Mouse (Mus musculus): ENCODE measurements around the gene Atad1. TPM values are rescaled to one million over a fixed set of nuclear protein-coding genes. Genes with fewer than 3 reads are reported as not detected.
"Not testable (repeated sequence)": the region's sequence is repeated elsewhere in the genome, so short reads cannot be mapped to it uniquely, and the experiment has no call there.

The Atad1 gene
- polyA plus RNA-seq, 1 experiment: 75.6 TPM

GRCm38 (mm10) chr19:32715681-32716080 is 23.9 kb downstream of the Atad1 start:
- H3K4me3 ChIP-seq (ENCODE audit: insufficient read depth, low read length): no peak overlapping the region
- H3K4me1 ChIP-seq (ENCODE audit: control insufficient read depth, insufficient read depth, low read length): peaks cover 5% of the 10 kb centered on the region; the same call in 1 of the 2 replicates
- no peak for TF ChIP-seq POLR2A (IDR thresholded peaks at IDR 0.05; ENCODE audit: borderline replicate concordance, low read depth, low read length)
- TF ChIP-seq CTCF (IDR thresholded peaks at IDR 0.05; ENCODE audit: low read depth, low read length): no peak
- no peak overlapping the region for H3K27ac ChIP-seq (ENCODE audit: insufficient read depth, low read depth, low read length)

GRCm38 (mm10) chr19:32715201-32715600 is 24.4 kb downstream of the Atad1 start:
- Histone ChIP-seq H3K4me1 (ENCODE audit: control insufficient read depth, insufficient read depth, low read length) (peaks cover 8% of the 10 kb centered on the region; the same call in 1 of the 2 replicates), H3K4me3 (ENCODE audit: insufficient read depth, low read length) (no peak overlapping the region), H3K27ac (ENCODE audit: insufficient read depth, low read depth, low read length) (no peak overlapping the region)
- TF ChIP-seq CTCF (IDR thresholded peaks at IDR 0.05; ENCODE audit: low read depth, low read length) (peak; percentile 71), POLR2A (IDR thresholded peaks at IDR 0.05; ENCODE audit: borderline replicate concordance, low read depth, low read length) (no peak)

GRCm38 (mm10) chr19:32713471-32713870 is 26.1 kb downstream of the Atad1 start:
- H3K4me1 ChIP-seq (ENCODE audit: control insufficient read depth, insufficient read depth, low read length): peaks cover 10% of the 10 kb centered on the region; the same call in 1 of the 2 replicates
- H3K27ac ChIP-seq (ENCODE audit: insufficient read depth, low read depth, low read length): no peak overlapping the region
- no peak for TF ChIP-seq CTCF (IDR thresholded peaks at IDR 0.05; ENCODE audit: low read depth, low read length)
- no peak for TF ChIP-seq POLR2A (IDR thresholded peaks at IDR 0.05; ENCODE audit: borderline replicate concordance, low read depth, low read length)

GRCm38 (mm10) chr19:32712588-32713042 is 27.0 kb downstream of the Atad1 start:
- Histone ChIP-seq H3K4me3 (ENCODE audit: insufficient read depth, low read length) (peak overlapping the region; percentile 92), H3K27ac (ENCODE audit: insufficient read depth, low read depth, low read length) (0 out of 2 replicates have a peak overlapping the region, but pooled peaks have one; percentile 24), H3K4me1 (ENCODE audit: control insufficient read depth, insufficient read depth, low read length) (peaks cover 10% of the 10 kb centered on the region; the same call in 1 of the 2 replicates)
- TF ChIP-seq CTCF (IDR thresholded peaks at IDR 0.05; ENCODE audit: low read depth, low read length): no peak
- no peak for TF ChIP-seq POLR2A (IDR thresholded peaks at IDR 0.05; ENCODE audit: borderline replicate concordance, low read depth, low read length)

More at GRCm38 (mm10) chr19:32713471-32713870, 26.1 kb downstream of the Atad1 start:
- no peak overlapping the region for H3K4me3 ChIP-seq (ENCODE audit: insufficient read depth, low read length)

GRCm38 (mm10) chr19:32711761-32712541 is 27.6 kb downstream of the Atad1 start:
- Histone ChIP-seq H3K4me3 (ENCODE audit: insufficient read depth, low read length) (peak overlapping the region; percentile 92), H3K27ac (ENCODE audit: insufficient read depth, low read depth, low read length) (peak overlapping the region; percentile 36), H3K4me1 (ENCODE audit: control insufficient read depth, insufficient read depth, low read length) (peaks cover 10% of the 10 kb centered on the region; the same call in 1 of the 2 replicates)
- TF ChIP-seq CTCF (IDR thresholded peaks at IDR 0.05; ENCODE audit: low read depth, low read length): no peak
- TF ChIP-seq POLR2A (IDR thresholded peaks at IDR 0.05; ENCODE audit: borderline replicate concordance, low read depth, low read length): 0 out of 2 replicates have a peak, but pooled peaks have one; percentile 13

GRCm38 (mm10) chr19:32710288-32710687 is 29.3 kb downstream of the Atad1 start:
- Histone ChIP-seq H3K4me3 (ENCODE audit: insufficient read depth, low read length) (no peak overlapping the region), H3K27ac (ENCODE audit: insufficient read depth, low read depth, low read length) (no peak overlapping the region), H3K4me1 (ENCODE audit: control insufficient read depth, insufficient read depth, low read length) (peaks cover 10% of the 10 kb centered on the region; the same call in 1 of the 2 replicates)
- TF ChIP-seq CTCF (IDR thresholded peaks at IDR 0.05; ENCODE audit: low read depth, low read length): no peak
- TF ChIP-seq POLR2A (IDR thresholded peaks at IDR 0.05; ENCODE audit: borderline replicate concordance, low read depth, low read length): no peak

- H3K27ac ChIP-seq (ENCODE audit: insufficient read depth, low read depth, low read length): no peak overlapping the region
- H3K4me3 ChIP-seq (ENCODE audit: insufficient read depth, low read length): no peak overlapping the region
- TF ChIP-seq CTCF (IDR thresholded peaks at IDR 0.05; ENCODE audit: low read depth, low read length): no peak
- no peak for TF ChIP-seq POLR2A (IDR thresholded peaks at IDR 0.05; ENCODE audit: borderline replicate concordance, low read depth, low read length)
- peaks cover 11% of the 10 kb centered on the region; the same call in 1 of the 2 replicates for H3K4me1 ChIP-seq (ENCODE audit: control insufficient read depth, insufficient read depth, low read length)
These were observed 30.6 kb downstream of the Atad1 start for GRCm38 (mm10) chr19:32708996-32709395.

- TF ChIP-seq CTCF (IDR thresholded peaks at IDR 0.05; ENCODE audit: low read depth, low read length) (no peak), POLR2A (IDR thresholded peaks at IDR 0.05; ENCODE audit: borderline replicate concordance, low read depth, low read length) (no peak)
- Histone ChIP-seq H3K27ac (ENCODE audit: insufficient read depth, low read depth, low read length) (no peak overlapping the region), H3K4me3 (ENCODE audit: insufficient read depth, low read length) (no peak overlapping the region), H3K4me1 (ENCODE audit: control insufficient read depth, insufficient read depth, low read length) (peaks cover 10% of the 10 kb centered on the region)
These were observed 37.4 kb downstream of the Atad1 start for GRCm38 (mm10) chr19:32702191-32702590.

- TF ChIP-seq POLR2A (IDR thresholded peaks at IDR 0.05; ENCODE audit: borderline replicate concordance, low read depth, low read length) (no peak), CTCF (IDR thresholded peaks at IDR 0.05; ENCODE audit: low read depth, low read length) (no peak)
- H3K4me3 ChIP-seq (ENCODE audit: insufficient read depth, low read length): no peak overlapping the region
- no peaks in the 10 kb centered on the region for H3K4me1 ChIP-seq (ENCODE audit: control insufficient read depth, insufficient read depth, low read length)
- H3K27ac ChIP-seq (ENCODE audit: insufficient read depth, low read depth, low read length): no peak overlapping the region
These were observed 42.9 kb downstream of the Atad1 start for GRCm38 (mm10) chr19:32696674-32697073.

- Histone ChIP-seq H3K4me3 (ENCODE audit: insufficient read depth, low read length) (no peak overlapping the region), H3K27ac (ENCODE audit: insufficient read depth, low read depth, low read length) (no peak overlapping the region), H3K4me1 (ENCODE audit: control insufficient read depth, insufficient read depth, low read length) (no peaks in the 10 kb centered on the region)
- no peak for TF ChIP-seq POLR2A (IDR thresholded peaks at IDR 0.05; ENCODE audit: borderline replicate concordance, low read depth, low read length)
- no peak for TF ChIP-seq CTCF (IDR thresholded peaks at IDR 0.05; ENCODE audit: low read depth, low read length)
These were observed 49.9 kb downstream of the Atad1 start for GRCm38 (mm10) chr19:32689724-32690123.

- not testable (repeated sequence) for H3K4me3 ChIP-seq (ENCODE audit: insufficient read depth, low read length); H3K4me1 ChIP-seq (ENCODE audit: control insufficient read depth, insufficient read depth, low read length); H3K27ac ChIP-seq (ENCODE audit: insufficient read depth, low read depth, low read length)
These were observed 51.4 kb downstream of the Atad1 start for GRCm38 (mm10) chr19:32688227-32688626.

All from bone marrow macrophage, adult 2 months (primary cell).